In genomic region chr1:24302674-24303073, GRCm38 (mm10) we compare ENCODE assay signal across 9 mouse cellular contexts.
DNase-seq lines count a peak whose midpoint lies in the region; ATAC-seq lines count a peak whose summit lies in the region.
"Had no signal": no experiment of that assay in that cellular context is flagged by ENCODE, and none has a peak within 500 bp of the region (broad histone marks: within the 10 kb centered on the region; RNA-seq: fewer than 3 reads in every experiment).

No protein-coding gene starts in this region.

- H3K4me2 ChIP-seq in lung, embryonic 15.5 days: no peak overlapping the region
- H3K4me2 ChIP-seq: heart, embryonic 15.5 days had no signal

- peak; percentile 79 for DNase-seq in A20 (ENCODE audit: low read depth, low spot score)
- DNase-seq in NIH3T3 (ENCODE audit: low read depth): peak; percentile 56
- peak; percentile 63 to 77 for DNase-seq in cerebellum, postnatal 25 days
- peak; percentile 30 to 35 for DNase-seq in gastrocnemius, postnatal 4 days (ENCODE audit: low spot score in 2 of 2)
- peak; percentile 47 to 54 for DNase-seq in kidney, postnatal 25 days
- peak; percentile 49 for DNase-seq in retina, postnatal 7 days (ENCODE audit: low read depth, low spot score)
- DNase-seq in T-cell, adult 2 months (ENCODE audit: low spot score): no peak

- no peaks in the 10 kb centered on the region for H3K36me3 ChIP-seq in lung, embryonic 15.5 days
- H3K36me3 ChIP-seq: heart, embryonic 15.5 days had no signal

- no peak overlapping the region for H3K4me3 ChIP-seq in lung, embryonic 15.5 days
- H3K4me3 ChIP-seq: heart, embryonic 15.5 days had no signal

- no peak overlapping the region for H3K27ac ChIP-seq in lung, embryonic 15.5 days
- H3K27ac ChIP-seq: heart, embryonic 15.5 days had no signal

- 8% methylated on average over 8 of the region's 8 CpGs for WGBS in lung, embryonic 15.5 days

- no peak overlapping the region for H3K9ac ChIP-seq in lung, embryonic 15.5 days
- H3K9ac ChIP-seq: heart, embryonic 15.5 days had no signal

- peak; percentile 74; the same call in 1 of the 2 replicates for ATAC-seq in lung, embryonic 15.5 days (ENCODE audit: borderline replicate concordance, extremely low read depth, low FRiP score, low TSS enrichment)

- no peaks in the 10 kb centered on the region for H3K4me1 ChIP-seq in lung, embryonic 15.5 days
- H3K4me1 ChIP-seq: heart, embryonic 15.5 days had no signal

- H3K9me3 ChIP-seq in lung, embryonic 15.5 days: no peaks in the 10 kb centered on the region
- H3K9me3 ChIP-seq: heart, embryonic 15.5 days had no signal

- no peaks in the 10 kb centered on the region for H3K27me3 ChIP-seq in lung, embryonic 15.5 days
- H3K27me3 ChIP-seq: heart, embryonic 15.5 days had no signal
